Mouse (Mus musculus) thymus, adult 2 months (tissue): ENCODE measurements around the gene Mmp14.

Experiments used
- CTCF ChIP-seq: fragments of 200-500 bp; IDR thresholded peaks from 2 replicates; pipeline ENCODE4 v1.5.1; 2012; ENCODE audit warnings: mild to moderate bottlenecking, control low read depth, low read length, moderate library complexity, borderline replicate concordance; ENCODE audit not compliant: control insufficient read depth, poor library complexity, insufficient read depth; ENCODE audit errors: extremely low read depth
- POLR2A ChIP-seq: fragments of 200-500 bp; IDR thresholded peaks from 2 replicates; pipeline ENCODE4 v1.6.1; 2012; ENCODE audit warnings: mild to moderate bottlenecking, low read length, control low read depth, moderate library complexity; ENCODE audit not compliant: control insufficient read depth, poor library complexity, insufficient read depth; ENCODE audit errors: extremely low read depth

- TF ChIP-seq CTCF: no peak
- no peak for TF ChIP-seq POLR2A
Measured at GRCm38 (mm10) chr14:54421014-54421413, 10.4 kb upstream of the Mmp14 start.
